Mouse (Mus musculus): ENCODE data around the gene Gm10964.

- TF ChIP-seq CTCF (IDR thresholded peaks at IDR 0.05; ENCODE audit: low read depth, low read length) (no peak), POLR2A (IDR thresholded peaks at IDR 0.05; ENCODE audit: borderline replicate concordance, low read depth, low read length) (no peak)
Observed at GRCm38 (mm10) chr3:103778660-103779059, 39.5 kb downstream of the Gm10964 start.
